Mouse (Mus musculus): ENCODE measurements around the gene Olfr1290. TPM values are rescaled to one million over a fixed set of nuclear protein-coding genes. Genes with fewer than 3 reads are reported as not detected.

Olfr1290 gene
- polyA plus RNA-seq (2011; ENCODE audit: insufficient read depth, insufficient read length, low replicate concordance, missing spikeins): not detected in 2 replicates

- 64% methylated on average over 5 of the region's 5 CpGs for WGBS
- no peaks in the 10 kb centered on the region for H3K4me1 ChIP-seq (ENCODE audit: control insufficient read depth, insufficient read depth, low read length)
- no peak for TF ChIP-seq POLR2A (IDR thresholded peaks at IDR 0.05; ENCODE audit: borderline replicate concordance, control insufficient read depth, low read depth, low read length)
- no peak for TF ChIP-seq CTCF (IDR thresholded peaks at IDR 0.05; ENCODE audit: control insufficient read depth, insufficient read depth, low read length)
- H3K27ac ChIP-seq (ENCODE audit: control insufficient read depth, insufficient read depth, low read depth, low read length, poor library complexity): no peak within 1 kb of the TSS
- no peak within 1 kb of the TSS for H3K4me3 ChIP-seq (replicated peaks; ENCODE audit: control insufficient read depth, low read depth, low read length)
These were observed at the start of gene Olfr1290 for GRCm38 (mm10) chr2:111493729-111494128. Olfr1290 (minus strand) TSS chr2:111493829.

- TF ChIP-seq POLR2A (IDR thresholded peaks at IDR 0.05; ENCODE audit: borderline replicate concordance, control insufficient read depth, low read depth, low read length) (no peak), CTCF (IDR thresholded peaks at IDR 0.05; ENCODE audit: control insufficient read depth, insufficient read depth, low read length) (no peak)
- Histone ChIP-seq H3K4me3 (replicated peaks; ENCODE audit: control insufficient read depth, low read depth, low read length) (no peak within 1 kb of the TSS), H3K27ac (ENCODE audit: control insufficient read depth, insufficient read depth, low read depth, low read length, poor library complexity) (no peak within 1 kb of the TSS), H3K4me1 (ENCODE audit: control insufficient read depth, insufficient read depth, low read length) (no peaks in the 10 kb centered on the region)
- WGBS: 32% methylated on average over 1 of the region's 1 CpGs
These were observed 46.6 kb upstream of the Olfr1290 start, which contains the start of gene Olfr1294 for GRCm38 (mm10) chr2:111540191-111540590. Olfr1294 (minus strand) TSS chr2:111540291.

DNA sequence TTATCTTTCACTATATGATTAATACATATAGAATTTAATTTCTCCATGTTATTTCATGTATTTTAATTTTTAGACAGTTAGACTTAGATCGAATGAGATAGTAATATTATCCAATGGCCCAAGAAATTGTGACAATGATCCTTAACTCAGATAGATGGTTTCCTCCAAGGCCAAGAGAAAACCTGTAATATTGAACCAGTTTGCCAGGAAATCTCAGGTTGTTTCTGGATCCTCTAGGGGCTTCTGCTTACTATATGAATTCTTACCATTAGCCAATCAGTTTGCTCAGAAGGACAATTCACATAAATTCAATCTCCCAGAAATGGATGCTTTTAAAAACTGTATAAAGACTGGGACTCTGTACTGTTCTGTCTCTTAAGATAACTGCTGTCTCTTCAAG lies 31.3 kb upstream of the Olfr1290 start, which contains the start of gene Olfr1293-ps:
Gene Olfr1293-ps, plus strand, starts transcription at position 301 of the 400 bp plus-strand sequence.
- Histone ChIP-seq H3K4me1 (ENCODE audit: control insufficient read depth, insufficient read depth, low read length) (no peaks in the 10 kb centered on the region), H3K27ac (ENCODE audit: control insufficient read depth, insufficient read depth, low read depth, low read length, poor library complexity) (no peak within 1 kb of the TSS), H3K4me3 (replicated peaks; ENCODE audit: control insufficient read depth, low read depth, low read length) (no peak within 1 kb of the TSS)
- 65% methylated on average over 1 of the region's 1 CpGs for WGBS
- no peak for TF ChIP-seq POLR2A (IDR thresholded peaks at IDR 0.05; ENCODE audit: borderline replicate concordance, control insufficient read depth, low read depth, low read length)
- TF ChIP-seq CTCF (IDR thresholded peaks at IDR 0.05; ENCODE audit: control insufficient read depth, insufficient read depth, low read length): no peak

DNA sequence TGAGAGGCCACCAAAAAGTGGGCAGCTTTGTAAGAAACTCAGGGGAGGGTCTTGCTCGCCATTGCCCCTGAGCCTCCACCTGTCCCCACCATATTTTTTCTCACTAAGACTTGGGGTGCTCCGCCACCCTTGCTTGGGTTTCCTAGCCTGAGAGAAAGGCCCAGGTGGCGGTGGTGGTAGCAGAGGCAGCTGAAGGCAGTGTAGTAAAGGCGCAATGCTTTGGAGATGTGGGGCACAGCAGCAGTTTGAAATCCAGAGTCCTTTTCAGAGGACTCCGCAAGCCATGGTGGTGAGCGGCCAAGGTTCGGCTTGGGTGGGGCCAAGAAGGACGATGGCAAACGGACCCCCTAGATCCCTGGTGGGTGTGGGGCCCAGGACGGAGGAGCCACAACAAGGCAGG lies 23.8 kb upstream of the Olfr1290 start:
- no peak for TF ChIP-seq CTCF (IDR thresholded peaks at IDR 0.05; ENCODE audit: control insufficient read depth, insufficient read depth, low read length)
- no peak for TF ChIP-seq POLR2A (IDR thresholded peaks at IDR 0.05; ENCODE audit: borderline replicate concordance, control insufficient read depth, low read depth, low read length)
- no peak overlapping the region for H3K27ac ChIP-seq (ENCODE audit: control insufficient read depth, insufficient read depth, low read depth, low read length, poor library complexity)
- no peaks in the 10 kb centered on the region for H3K4me1 ChIP-seq (ENCODE audit: control insufficient read depth, insufficient read depth, low read length)
- H3K4me3 ChIP-seq (replicated peaks; ENCODE audit: control insufficient read depth, low read depth, low read length): no peak overlapping the region
- 82% methylated on average over 10 of the region's 10 CpGs for WGBS

GRCm38 (mm10) chr2:111496880-111497279 lies 3.3 kb upstream of the Olfr1290 start, which contains the start of gene Olfr1291-ps1:
Olfr1291-ps1 (plus strand) TSS chr2:111497180.
- TF ChIP-seq CTCF (IDR thresholded peaks at IDR 0.05; ENCODE audit: control insufficient read depth, insufficient read depth, low read length) (no peak), POLR2A (IDR thresholded peaks at IDR 0.05; ENCODE audit: borderline replicate concordance, control insufficient read depth, low read depth, low read length) (no peak)
- 79% methylated on average over 3 of the region's 3 CpGs for WGBS
- no peak within 1 kb of the TSS for H3K27ac ChIP-seq (ENCODE audit: control insufficient read depth, insufficient read depth, low read depth, low read length, poor library complexity)
- no peaks in the 10 kb centered on the region for H3K4me1 ChIP-seq (ENCODE audit: control insufficient read depth, insufficient read depth, low read length)
- no peak within 1 kb of the TSS for H3K4me3 ChIP-seq (replicated peaks; ENCODE audit: control insufficient read depth, low read depth, low read length)

- Histone ChIP-seq H3K27ac (ENCODE audit: control insufficient read depth, insufficient read depth, low read depth, low read length, poor library complexity) (no peak within 1 kb of the TSS), H3K4me3 (replicated peaks; ENCODE audit: control insufficient read depth, low read depth, low read length) (no peak within 1 kb of the TSS), H3K4me1 (ENCODE audit: control insufficient read depth, insufficient read depth, low read length) (no peaks in the 10 kb centered on the region)
- 63% methylated on average over 1 of the region's 1 CpGs for WGBS
- no peak for TF ChIP-seq POLR2A (IDR thresholded peaks at IDR 0.05; ENCODE audit: borderline replicate concordance, control insufficient read depth, low read depth, low read length)
- no peak for TF ChIP-seq CTCF (IDR thresholded peaks at IDR 0.05; ENCODE audit: control insufficient read depth, insufficient read depth, low read length)
These were observed 13.1 kb downstream of the Olfr1290 start, which contains the start of gene Olfr1289 for GRCm38 (mm10) chr2:111480519-111480918. Olfr1289 (plus strand) TSS chr2:111480819.

DNA sequence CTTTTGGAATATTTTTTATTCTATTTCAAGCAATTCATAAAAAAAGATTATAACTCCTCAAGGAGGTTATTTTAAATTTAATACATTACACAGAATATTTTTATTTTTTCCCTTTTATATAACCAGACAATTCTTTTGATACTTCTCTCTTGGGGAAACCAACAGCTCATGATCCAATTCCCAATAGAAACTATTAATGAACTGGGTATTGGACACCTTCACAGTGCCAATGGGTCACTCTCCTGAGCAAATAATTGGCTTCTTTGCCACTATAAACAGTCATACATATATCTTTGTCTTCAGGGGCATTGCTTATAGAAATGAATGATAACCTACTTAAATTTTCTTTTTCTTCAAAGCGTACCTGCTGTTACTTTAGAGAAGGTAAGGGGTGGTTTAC lies 19.8 kb downstream of the Olfr1290 start, which contains the start of gene Olfr1288:
Gene Olfr1288, plus strand, starts transcription at position 301 of the 400 bp plus-strand sequence.
- WGBS: 91% methylated on average over 1 of the region's 1 CpGs
- TF ChIP-seq POLR2A (IDR thresholded peaks at IDR 0.05; ENCODE audit: borderline replicate concordance, control insufficient read depth, low read depth, low read length) (no peak), CTCF (IDR thresholded peaks at IDR 0.05; ENCODE audit: control insufficient read depth, insufficient read depth, low read length) (no peak)
- H3K4me3 ChIP-seq (replicated peaks; ENCODE audit: control insufficient read depth, low read depth, low read length): no peak within 1 kb of the TSS

DNA sequence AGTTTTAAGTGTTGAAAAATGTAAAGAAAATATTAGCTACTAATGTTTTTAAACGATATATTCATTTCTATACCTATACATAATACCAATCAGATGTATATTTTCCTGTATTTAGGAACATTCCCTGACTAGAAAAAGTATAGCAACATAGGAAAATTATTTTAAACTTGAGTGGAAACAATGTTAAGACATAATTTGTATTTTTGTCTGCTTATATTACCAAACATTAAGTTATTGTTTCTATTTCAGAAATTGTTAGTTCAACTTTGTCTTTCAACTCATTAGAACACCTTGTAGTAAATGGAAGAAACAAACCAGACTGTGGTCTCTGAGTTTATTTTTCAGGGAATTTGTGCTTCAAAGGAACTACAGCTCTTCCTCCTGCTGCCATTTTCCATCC lies 44.8 kb downstream of the Olfr1290 start, which contains the start of gene Olfr1287:
Gene Olfr1287, plus strand, starts transcription at position 301 of the 400 bp plus-strand sequence.
- Histone ChIP-seq H3K27ac (ENCODE audit: control insufficient read depth, insufficient read depth, low read depth, low read length, poor library complexity) (no peak within 1 kb of the TSS), H3K4me3 (replicated peaks; ENCODE audit: control insufficient read depth, low read depth, low read length) (no peak within 1 kb of the TSS), H3K4me1 (ENCODE audit: control insufficient read depth, insufficient read depth, low read length) (no peaks in the 10 kb centered on the region)
- TF ChIP-seq POLR2A (IDR thresholded peaks at IDR 0.05; ENCODE audit: borderline replicate concordance, control insufficient read depth, low read depth, low read length) (no peak), CTCF (IDR thresholded peaks at IDR 0.05; ENCODE audit: control insufficient read depth, insufficient read depth, low read length) (no peak)
- WGBS: 67% methylated on average over 1 of the region's 1 CpGs

More for the DNA sequence above, 19.8 kb downstream of the Olfr1290 start, which contains the start of gene Olfr1288:
- H3K27ac ChIP-seq (ENCODE audit: control insufficient read depth, insufficient read depth, low read depth, low read length, poor library complexity): no peak within 1 kb of the TSS
- no peaks in the 10 kb centered on the region for H3K4me1 ChIP-seq (ENCODE audit: control insufficient read depth, insufficient read depth, low read length)

Other genes starting within 250 kb of the Olfr1290 start
- gene Olfr1276, start 239.3 kb downstream of the Olfr1290 start, polyA plus RNA-seq (2011; ENCODE audit: insufficient read depth, insufficient read length, low replicate concordance, missing spikeins): not detected in 2 replicates
- gene Olfr1277, start 219.7 kb downstream of the Olfr1290 start, polyA plus RNA-seq (2011; ENCODE audit: insufficient read depth, insufficient read length, low replicate concordance, missing spikeins): not detected in 2 replicates
- gene Olfr1278, start 203.7 kb downstream of the Olfr1290 start, polyA plus RNA-seq (2011; ENCODE audit: insufficient read depth, insufficient read length, low replicate concordance, missing spikeins): not detected in 2 replicates
- gene Olfr1279, start 193.2 kb downstream of the Olfr1290 start, polyA plus RNA-seq (2011; ENCODE audit: insufficient read depth, insufficient read length, low replicate concordance, missing spikeins): not detected in 2 replicates
- gene Olfr1280, start 179.8 kb downstream of the Olfr1290 start, polyA plus RNA-seq (2011; ENCODE audit: insufficient read depth, insufficient read length, low replicate concordance, missing spikeins): not detected in 2 replicates
- not detected in 2 replicates for gene Olfr1281, start 167.3 kb downstream of the Olfr1290 start, polyA plus RNA-seq (2011; ENCODE audit: insufficient read depth, insufficient read length, low replicate concordance, missing spikeins)
- not detected in 2 replicates for gene Olfr1282, start 157.8 kb downstream of the Olfr1290 start, polyA plus RNA-seq (2011; ENCODE audit: insufficient read depth, insufficient read length, low replicate concordance, missing spikeins)
- not detected in 2 replicates for gene Olfr1283, start 127.0 kb downstream of the Olfr1290 start, polyA plus RNA-seq (2011; ENCODE audit: insufficient read depth, insufficient read length, low replicate concordance, missing spikeins)
- not detected in 2 replicates for gene Olfr1284, start 118.3 kb downstream of the Olfr1290 start, polyA plus RNA-seq (2011; ENCODE audit: insufficient read depth, insufficient read length, low replicate concordance, missing spikeins)
- not detected in 2 replicates for gene Olfr1286, start 70.7 kb downstream of the Olfr1290 start, polyA plus RNA-seq (2011; ENCODE audit: insufficient read depth, insufficient read length, low replicate concordance, missing spikeins)
- gene Olfr1287, start 44.7 kb downstream of the Olfr1290 start, polyA plus RNA-seq (2011; ENCODE audit: insufficient read depth, insufficient read length, low replicate concordance, missing spikeins): not detected in 2 replicates
- gene Olfr1288, start 19.7 kb downstream of the Olfr1290 start, polyA plus RNA-seq (2011; ENCODE audit: insufficient read depth, insufficient read length, low replicate concordance, missing spikeins): not detected in 2 replicates
- not detected in 2 replicates for gene Olfr1289, start 13.0 kb downstream of the Olfr1290 start, polyA plus RNA-seq (2011; ENCODE audit: insufficient read depth, insufficient read length, low replicate concordance, missing spikeins)
- gene Olfr1291-ps1, start 3.4 kb upstream of the Olfr1290 start, polyA plus RNA-seq (2011; ENCODE audit: insufficient read depth, insufficient read length, low replicate concordance, missing spikeins): not detected in 2 replicates
- 1.2 TPM in 1 of 2 replicates, not detected in the other for gene Olfr1293-ps, start 31.4 kb upstream of the Olfr1290 start, polyA plus RNA-seq (2011; ENCODE audit: insufficient read depth, insufficient read length, low replicate concordance, missing spikeins)
- not detected in 2 replicates for gene Olfr1294, start 46.5 kb upstream of the Olfr1290 start, polyA plus RNA-seq (2011; ENCODE audit: insufficient read depth, insufficient read length, low replicate concordance, missing spikeins)
- not detected in 2 replicates for gene Olfr1295, start 75.9 kb upstream of the Olfr1290 start, polyA plus RNA-seq (2011; ENCODE audit: insufficient read depth, insufficient read length, low replicate concordance, missing spikeins)
- not detected in 2 replicates for gene Olfr1297, start 132.7 kb upstream of the Olfr1290 start, polyA plus RNA-seq (2011; ENCODE audit: insufficient read depth, insufficient read length, low replicate concordance, missing spikeins)
- not detected in 2 replicates for gene Olfr1298, start 155.4 kb upstream of the Olfr1290 start, polyA plus RNA-seq (2011; ENCODE audit: insufficient read depth, insufficient read length, low replicate concordance, missing spikeins)
- gene Olfr1299, start 167.6 kb upstream of the Olfr1290 start, polyA plus RNA-seq (2011; ENCODE audit: insufficient read depth, insufficient read length, low replicate concordance, missing spikeins): not detected in 2 replicates

Data from bone marrow, adult 2 months (tissue).